Mouse (Mus musculus): ENCODE data around the gene Gm45521. TPM values are rescaled to one million over a fixed set of nuclear protein-coding genes. Genes with fewer than 3 reads are reported as not detected.
A peak's percentile ranks its signal among the peaks of the same experiment; 100 is the strongest.

Gm45521 gene
- polyA plus RNA-seq, 1 experiment = not detected

DNA sequence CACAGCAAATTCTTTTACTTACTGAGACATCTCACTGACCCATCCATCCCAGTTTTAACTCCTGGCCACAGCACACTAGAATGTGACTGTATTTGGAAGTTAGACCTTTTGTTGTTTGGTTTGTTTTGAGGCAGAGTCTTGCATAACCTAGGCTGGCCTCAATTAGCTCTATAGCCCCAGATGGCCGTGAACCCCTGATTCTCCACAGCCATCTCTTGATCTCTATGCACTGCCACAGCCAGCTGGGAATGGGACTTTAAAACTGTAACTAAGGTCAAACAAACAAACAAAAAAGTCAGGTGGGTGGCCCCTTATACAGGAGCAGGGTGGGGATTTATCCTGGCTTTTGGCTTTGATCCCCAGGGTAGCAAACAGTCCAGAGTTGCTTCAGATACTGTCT lies 17.6 kb downstream of the Gm45521 start:
- H3K4me3 ChIP-seq (ENCODE audit: insufficient read depth, low read depth, low read length) = no peak overlapping the region
- no peak overlapping the region for H3K27ac ChIP-seq (replicated peaks; ENCODE audit: low read depth, low read length)
- H3K4me1 ChIP-seq (ENCODE audit: control insufficient read depth, insufficient read depth, insufficient read length, low read length) = no peaks in the 10 kb centered on the region

DNA sequence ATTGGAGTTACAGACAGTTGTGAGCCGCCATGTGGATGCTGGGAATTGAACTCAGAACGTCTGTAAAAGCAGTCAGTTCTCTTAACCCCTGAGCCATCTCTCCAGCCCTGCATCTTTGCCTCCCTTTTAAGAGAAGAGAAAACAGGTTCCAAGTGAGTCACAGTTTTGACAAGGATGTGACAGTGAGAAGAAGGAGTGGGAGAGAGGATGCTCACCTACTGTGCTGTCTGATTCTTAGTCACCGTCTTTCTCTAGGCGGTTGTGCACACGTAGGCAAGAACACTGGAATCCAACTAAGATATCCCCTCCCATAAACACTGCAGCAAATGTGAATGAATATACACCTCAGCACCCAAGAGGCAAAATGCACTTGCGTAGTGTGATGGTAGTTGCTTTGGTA lies 18.1 kb downstream of the Gm45521 start:
- no peak overlapping the region for H3K4me3 ChIP-seq (ENCODE audit: insufficient read depth, low read depth, low read length)
- H3K27ac ChIP-seq (replicated peaks; ENCODE audit: low read depth, low read length) = no peak overlapping the region
- no peaks in the 10 kb centered on the region for H3K4me1 ChIP-seq (ENCODE audit: control insufficient read depth, insufficient read depth, insufficient read length, low read length)

DNA sequence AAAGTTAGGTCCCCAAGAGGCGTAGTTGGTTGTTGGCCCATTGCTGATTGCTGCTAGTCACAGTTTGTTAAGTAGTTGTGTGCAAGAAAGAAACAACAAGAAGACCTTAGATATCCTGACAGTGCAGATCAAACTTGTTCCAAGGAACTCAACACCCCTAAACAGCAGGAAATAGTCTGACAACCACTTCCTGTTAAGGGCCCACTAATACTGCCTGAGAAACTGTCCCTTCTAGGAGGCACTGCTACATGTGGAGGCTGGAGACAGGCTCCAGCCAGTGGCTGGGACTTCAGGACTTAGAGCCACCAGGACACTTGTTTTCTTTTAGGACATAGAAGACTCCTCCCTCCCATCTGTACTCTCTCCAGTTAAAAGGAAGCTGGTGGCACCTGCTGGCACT lies 20.4 kb downstream of the Gm45521 start:
- H3K27ac ChIP-seq (replicated peaks; ENCODE audit: low read depth, low read length) = no peak overlapping the region
- H3K4me1 ChIP-seq (ENCODE audit: control insufficient read depth, insufficient read depth, insufficient read length, low read length) = no peaks in the 10 kb centered on the region
- no peak overlapping the region for H3K4me3 ChIP-seq (ENCODE audit: insufficient read depth, low read depth, low read length)

DNA sequence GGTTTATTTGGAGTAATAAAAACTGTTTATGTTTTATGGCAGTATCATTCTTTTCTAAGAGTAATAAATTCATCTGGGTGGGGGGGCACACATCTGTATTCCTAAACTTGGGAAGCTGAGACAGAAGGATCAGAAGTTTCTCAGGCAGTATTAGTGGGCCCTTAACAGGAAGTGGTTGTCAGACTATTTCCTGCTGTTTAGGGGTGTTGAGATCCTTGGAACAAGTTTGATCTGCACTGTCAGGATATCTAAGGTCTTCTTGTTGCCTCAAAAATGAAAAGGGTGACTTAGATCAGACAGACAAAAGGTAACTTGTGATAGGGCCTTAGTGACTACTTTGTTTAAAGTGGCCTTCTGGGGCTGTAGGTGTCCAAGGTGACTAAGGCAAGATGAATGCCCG lies 21.1 kb downstream of the Gm45521 start:
- H3K4me3 ChIP-seq (ENCODE audit: insufficient read depth, low read depth, low read length) = no peak overlapping the region

DNA sequence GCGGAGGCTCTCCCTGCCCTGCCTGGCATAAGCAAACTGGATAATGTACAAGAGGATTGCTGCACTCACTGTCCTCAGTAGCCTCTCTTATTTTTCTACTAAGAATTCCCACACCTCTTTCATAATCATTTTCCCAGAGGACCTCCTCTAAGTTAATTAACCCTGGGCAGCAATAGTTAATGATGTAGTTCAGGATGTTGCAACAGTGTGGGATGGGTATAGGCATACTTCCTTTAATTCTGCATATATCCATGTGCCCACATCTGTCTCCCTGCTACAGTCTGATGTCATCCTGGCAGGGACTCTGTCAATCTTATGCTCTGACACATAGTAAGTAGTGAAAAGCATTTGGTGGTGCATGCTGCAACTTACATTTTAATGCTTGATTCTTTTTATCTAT lies 24.1 kb downstream of the Gm45521 start:
- H3K4me3 ChIP-seq (ENCODE audit: insufficient read depth, low read depth, low read length) = no peak overlapping the region
- H3K27ac ChIP-seq (replicated peaks; ENCODE audit: low read depth, low read length) = no peak overlapping the region
- H3K4me1 ChIP-seq (ENCODE audit: control insufficient read depth, insufficient read depth, insufficient read length, low read length) = no peaks in the 10 kb centered on the region

More for the DNA sequence above, 21.1 kb downstream of the Gm45521 start:
- H3K4me1 ChIP-seq (ENCODE audit: control insufficient read depth, insufficient read depth, insufficient read length, low read length) = no peaks in the 10 kb centered on the region
- no peak overlapping the region for H3K27ac ChIP-seq (replicated peaks; ENCODE audit: low read depth, low read length)

DNA sequence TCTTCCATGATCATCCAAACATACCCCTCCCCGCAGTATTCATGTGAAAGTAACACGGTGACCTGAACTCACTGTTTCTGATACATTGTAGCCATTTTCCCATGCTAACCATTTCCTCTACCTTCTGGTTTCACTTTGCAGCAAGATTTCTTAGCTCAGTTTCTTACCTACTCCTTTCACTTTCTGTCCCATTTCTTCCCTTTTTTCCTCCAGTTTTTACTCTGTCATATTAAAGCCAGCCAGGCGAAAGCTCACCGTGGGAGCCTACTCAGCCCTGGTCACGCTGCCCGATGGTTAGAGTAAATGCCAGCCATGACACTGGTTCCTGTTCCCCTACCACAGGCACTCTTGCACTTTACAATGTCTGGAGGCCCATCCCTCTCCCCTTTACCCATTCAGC lies 29.8 kb downstream of the Gm45521 start:
- no peak overlapping the region for H3K27ac ChIP-seq (replicated peaks; ENCODE audit: low read depth, low read length)
- H3K4me1 ChIP-seq (ENCODE audit: control insufficient read depth, insufficient read depth, insufficient read length, low read length) = no peaks in the 10 kb centered on the region
- H3K4me3 ChIP-seq (ENCODE audit: insufficient read depth, low read depth, low read length) = no peak overlapping the region

DNA sequence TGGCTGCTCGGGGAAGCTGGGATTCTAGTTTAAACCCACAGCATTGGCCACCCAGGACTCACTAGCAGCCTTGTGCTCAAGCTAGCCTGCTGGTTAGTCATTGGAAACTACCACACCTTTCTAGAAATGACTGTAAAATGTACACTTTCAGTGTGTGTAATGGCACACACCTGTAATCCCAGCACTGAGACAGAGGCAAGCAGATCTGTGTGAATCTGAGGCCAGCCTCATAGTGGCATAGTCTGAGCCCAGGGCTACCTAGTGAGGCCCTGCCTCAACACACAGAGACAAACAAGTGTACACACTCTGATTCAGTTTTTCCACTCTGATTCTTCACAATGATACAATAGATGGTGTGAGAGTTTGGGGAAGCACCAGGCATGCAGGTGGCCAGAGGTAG lies 32.3 kb downstream of the Gm45521 start:
- no peak overlapping the region for H3K27ac ChIP-seq (replicated peaks; ENCODE audit: low read depth, low read length)

DNA sequence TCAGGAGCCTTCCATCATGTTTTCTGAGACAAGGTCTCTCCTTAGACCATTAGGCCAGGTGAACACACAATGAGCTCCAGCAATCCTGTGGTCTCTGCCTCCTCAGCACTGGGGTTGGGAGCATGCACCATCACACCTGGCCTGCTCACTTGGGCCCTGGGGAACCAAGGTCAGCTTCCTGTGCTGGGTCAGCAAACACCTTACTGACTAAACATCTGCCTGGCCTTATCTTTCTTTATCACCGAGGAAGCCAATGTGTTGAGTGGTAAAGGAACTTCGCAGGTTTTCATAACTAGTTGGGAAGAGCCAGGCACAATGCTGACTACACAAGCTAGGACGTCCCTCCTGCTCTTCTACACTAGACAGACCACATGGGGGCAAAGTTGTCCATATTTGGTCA lies 32.9 kb downstream of the Gm45521 start:
- no peak overlapping the region for H3K27ac ChIP-seq (replicated peaks; ENCODE audit: low read depth, low read length)
- H3K4me3 ChIP-seq (ENCODE audit: insufficient read depth, low read depth, low read length) = no peak overlapping the region
- no peaks in the 10 kb centered on the region for H3K4me1 ChIP-seq (ENCODE audit: control insufficient read depth, insufficient read depth, insufficient read length, low read length)

More for the DNA sequence above, 32.3 kb downstream of the Gm45521 start:
- Histone ChIP-seq H3K4me1 (ENCODE audit: control insufficient read depth, insufficient read depth, insufficient read length, low read length) (no peaks in the 10 kb centered on the region), H3K4me3 (ENCODE audit: insufficient read depth, low read depth, low read length) (no peak overlapping the region)

DNA sequence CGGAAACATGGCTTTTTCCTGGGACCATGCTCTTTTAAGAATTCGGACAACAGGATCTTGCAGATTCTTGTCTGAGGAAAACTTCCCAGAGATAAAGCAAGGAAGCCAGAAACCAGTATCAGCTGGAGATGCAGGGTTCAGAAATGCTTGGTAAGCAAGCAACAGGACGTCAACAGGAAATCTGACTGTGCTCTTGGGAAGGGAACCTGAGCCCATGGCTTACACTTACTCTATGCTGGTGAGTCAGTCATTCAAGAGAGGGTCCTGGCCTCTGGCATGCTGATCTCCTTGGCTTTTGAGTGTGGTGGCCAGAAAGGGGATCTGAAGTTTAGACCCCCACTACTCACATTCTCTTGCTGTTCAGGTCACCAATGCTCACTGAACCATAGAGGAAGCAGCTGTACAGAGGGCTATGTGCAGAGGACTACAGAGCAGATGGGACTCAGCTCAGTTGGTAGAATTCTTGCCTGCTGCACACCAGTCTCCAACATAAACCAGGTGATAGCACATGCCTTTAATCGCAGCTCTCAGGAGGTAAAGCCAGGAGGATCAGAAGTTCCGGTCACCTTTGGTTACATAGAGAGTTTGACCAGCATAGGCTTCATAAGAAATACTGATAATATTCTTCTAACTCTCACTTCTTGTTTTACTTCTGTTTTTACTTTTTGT lies 34.2 kb downstream of the Gm45521 start:
- Histone ChIP-seq H3K4me3 (ENCODE audit: insufficient read depth, low read depth, low read length) (no peak overlapping the region), H3K4me1 (ENCODE audit: control insufficient read depth, insufficient read depth, insufficient read length, low read length) (no peaks in the 10 kb centered on the region), H3K27ac (replicated peaks; ENCODE audit: low read depth, low read length) (0 out of 2 replicates have a peak overlapping the region, but pooled peaks have one; percentile 14)

DNA sequence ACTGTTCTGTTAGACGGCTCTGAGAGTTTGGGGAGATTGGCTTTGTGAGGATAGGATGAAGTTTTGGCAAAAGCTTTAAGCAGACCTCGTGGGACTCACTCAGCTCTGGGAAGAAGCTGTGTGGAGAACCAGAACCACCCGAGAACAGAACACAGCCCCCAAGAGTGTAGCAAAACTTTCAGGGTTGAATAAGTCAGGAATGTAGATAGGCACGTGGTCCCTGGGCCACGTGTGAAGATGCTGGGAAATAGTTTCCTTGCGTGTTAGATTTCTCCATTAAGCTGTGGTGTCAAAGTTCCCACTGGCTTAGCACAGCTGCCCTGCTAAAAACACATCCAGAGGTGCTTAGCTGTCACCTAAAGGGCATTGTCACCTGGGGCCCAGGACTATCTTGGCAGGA lies 35.1 kb downstream of the Gm45521 start:
- H3K4me1 ChIP-seq (ENCODE audit: control insufficient read depth, insufficient read depth, insufficient read length, low read length) = no peaks in the 10 kb centered on the region
- H3K27ac ChIP-seq (replicated peaks; ENCODE audit: low read depth, low read length) = no peak overlapping the region
- H3K4me3 ChIP-seq (ENCODE audit: insufficient read depth, low read depth, low read length) = no peak overlapping the region

DNA sequence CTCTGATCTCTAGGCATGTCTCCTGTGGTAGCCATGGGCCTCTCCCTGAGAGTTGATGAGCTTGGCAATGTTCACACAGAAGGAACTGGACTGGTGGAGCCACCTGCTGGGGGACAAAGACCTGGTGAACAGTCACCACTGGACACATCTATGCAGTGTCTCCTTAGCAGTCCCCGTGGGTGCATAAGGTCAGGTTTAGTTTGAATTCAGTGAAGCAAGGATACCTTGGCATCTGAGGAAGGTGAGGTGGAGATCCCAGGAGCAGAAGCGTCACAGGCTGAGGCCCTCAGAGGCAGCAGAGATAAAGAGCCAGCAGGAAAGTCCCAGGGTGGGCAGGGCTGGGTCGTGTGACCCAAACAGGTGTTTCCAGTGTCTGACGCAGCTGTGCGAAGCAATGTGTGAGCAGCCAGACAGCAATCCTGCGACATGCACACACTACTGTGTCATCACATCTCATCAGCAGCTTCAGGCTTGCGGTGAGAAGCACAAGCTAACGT lies 37.2 kb downstream of the Gm45521 start, which contains the start of gene Dnase1l3:
Dnase1l3 (minus strand) TSS at position 303 of the 497 bp plus-strand sequence.
- no peaks in the 10 kb centered on the region for H3K4me1 ChIP-seq (ENCODE audit: control insufficient read depth, insufficient read depth, insufficient read length, low read length)
- H3K4me3 ChIP-seq (ENCODE audit: insufficient read depth, low read depth, low read length) = no peak within 1 kb of the TSS
- no peak within 1 kb of the TSS for H3K27ac ChIP-seq (replicated peaks; ENCODE audit: low read depth, low read length)

DNA sequence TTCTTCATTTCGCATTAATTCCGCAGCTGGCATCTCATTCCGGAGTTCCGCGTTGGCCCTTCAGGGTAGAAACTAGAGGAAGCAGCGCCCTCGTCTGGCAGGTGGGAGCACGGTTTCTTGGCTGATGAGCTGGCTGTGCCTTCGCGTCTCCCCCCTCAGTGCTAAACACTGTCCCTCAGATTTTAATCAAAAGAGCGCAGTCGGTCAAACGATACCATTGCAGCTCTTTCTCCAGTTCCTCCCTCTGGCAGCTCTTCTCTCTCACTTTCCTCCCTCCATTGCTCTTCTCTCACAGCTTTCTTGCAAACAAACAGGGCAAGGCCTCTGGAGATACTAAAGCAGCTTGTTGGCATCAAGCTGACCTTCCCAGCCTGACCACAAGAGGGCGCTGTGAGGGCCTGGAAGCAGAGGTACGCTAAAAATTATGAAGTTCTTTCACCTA lies 40.2 kb downstream of the Gm45521 start:
- Histone ChIP-seq H3K4me3 (ENCODE audit: insufficient read depth, low read depth, low read length) (peak overlapping the region; percentile 45), H3K27ac (replicated peaks; ENCODE audit: low read depth, low read length) (no peak overlapping the region), H3K4me1 (ENCODE audit: control insufficient read depth, insufficient read depth, insufficient read length, low read length) (no peaks in the 10 kb centered on the region)

DNA sequence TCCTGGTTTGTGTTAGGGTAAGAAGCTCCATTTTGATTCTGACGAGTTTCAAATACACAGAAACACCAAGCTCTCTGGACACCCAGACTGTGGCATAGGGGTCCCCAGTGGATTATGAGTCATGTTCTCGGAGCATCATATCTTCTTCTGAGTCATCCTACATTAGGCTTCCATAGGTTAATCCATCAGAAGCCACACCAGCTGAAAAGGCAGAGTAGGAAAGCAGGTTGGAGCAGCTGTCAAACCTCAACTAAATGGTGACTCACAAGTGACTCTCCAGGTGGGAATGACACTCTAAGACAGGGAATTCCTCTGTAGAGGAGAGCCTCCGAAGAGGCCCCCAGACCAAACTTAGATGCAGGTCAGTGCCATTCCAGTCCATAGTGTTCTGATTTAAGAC lies 41.9 kb downstream of the Gm45521 start:
- H3K27ac ChIP-seq (replicated peaks; ENCODE audit: low read depth, low read length) = no peak overlapping the region
- H3K4me3 ChIP-seq (ENCODE audit: insufficient read depth, low read depth, low read length) = no peak overlapping the region
- H3K4me1 ChIP-seq (ENCODE audit: control insufficient read depth, insufficient read depth, insufficient read length, low read length) = peaks cover 2% of the 10 kb centered on the region; the same call in 1 of the 2 replicates

DNA sequence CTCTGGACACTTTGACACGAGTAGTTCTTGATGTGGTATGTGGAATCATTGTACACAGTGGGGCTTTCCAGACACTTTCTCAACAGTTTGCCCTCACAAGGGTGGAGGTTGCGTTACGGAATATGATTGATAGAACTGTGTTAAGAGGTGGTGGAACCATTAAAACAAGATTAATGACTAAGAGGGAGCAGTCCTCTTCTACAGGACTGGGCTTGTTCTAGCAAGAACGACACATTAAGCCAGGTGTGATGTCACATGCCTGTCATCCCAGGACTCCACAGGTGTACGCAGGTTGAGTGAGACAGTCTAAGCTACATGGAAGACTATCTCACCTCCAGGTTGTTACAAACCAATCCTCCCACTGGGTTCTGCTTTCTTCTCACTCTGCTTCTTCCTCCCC lies 42.3 kb downstream of the Gm45521 start:
- Histone ChIP-seq H3K27ac (replicated peaks; ENCODE audit: low read depth, low read length) (no peak overlapping the region), H3K4me1 (ENCODE audit: control insufficient read depth, insufficient read depth, insufficient read length, low read length) (peaks cover 2% of the 10 kb centered on the region; the same call in 1 of the 2 replicates), H3K4me3 (ENCODE audit: insufficient read depth, low read depth, low read length) (no peak overlapping the region)

DNA sequence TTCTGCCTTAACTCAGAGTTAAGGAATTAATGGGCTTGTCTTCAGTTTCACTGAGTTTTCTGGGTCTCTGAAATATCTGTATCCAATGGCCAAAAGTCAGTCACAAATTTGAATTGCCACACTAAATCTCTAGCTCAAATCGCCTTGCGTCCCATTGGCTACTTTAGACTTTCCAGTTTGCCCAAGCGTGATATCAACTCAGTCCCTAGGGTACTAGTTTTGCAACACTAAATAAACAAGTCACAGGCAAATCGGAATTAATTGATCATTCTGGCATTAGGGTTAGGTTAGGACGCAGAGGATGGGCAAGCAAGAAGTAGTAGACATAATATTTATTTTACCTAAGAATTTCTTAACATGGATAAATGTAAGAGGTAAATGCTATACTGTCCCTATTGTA lies 43.2 kb downstream of the Gm45521 start:
- Histone ChIP-seq H3K27ac (replicated peaks; ENCODE audit: low read depth, low read length) (no peak overlapping the region), H3K4me3 (ENCODE audit: insufficient read depth, low read depth, low read length) (no peak overlapping the region), H3K4me1 (ENCODE audit: control insufficient read depth, insufficient read depth, insufficient read length, low read length) (peaks cover 2% of the 10 kb centered on the region; the same call in 1 of the 2 replicates)

Measured in brown adipose tissue, adult 24 weeks (tissue).